Mouse (Mus musculus) left cerebral cortex, postnatal 14 days (tissue): ENCODE measurements around the gene Scn1a. TPM values are rescaled to one million over a fixed set of nuclear protein-coding genes. Genes with fewer than 3 reads are reported as not detected.
A peak's percentile ranks its signal among the peaks of the same experiment; 100 is the strongest.

Experiments used
- DNase-seq, 2 experiments: peaks; one replicate each; pipeline ENCODE4 v3.0.0; 2021 to 2022; ENCODE audit warnings: low spot score in 2 of 2, mixed read lengths in 1 of 2
- intact Hi-C: fragments of 180-260 bp; cut with DNase I; formaldehyde crosslinking; loops from one replicate; pipeline ENCODE4 v1.15.1; 2025
- long read RNA-seq, 2 experiments: library from polyadenylated mRNA; stranded (forward); transcript quantifications; one replicate each; pipeline ENCODE4 v2.0.0; 2021
- total RNA-seq, 2 experiments: library from RNA; stranded (reverse); gene quantifications; 2 replicates each; pipeline ENCODE4 v1.2.3; 2021

Gene Scn1a
- total RNA-seq: 10 to 100 TPM; 82.5 to 89.0 TPM
- long read RNA-seq, experiment 1, full-length matches to known transcripts: 1 of 9 reads
- long read RNA-seq, experiment 1, partial matches to known transcripts: 7 of 9 reads
- long read RNA-seq, experiment 1, other reads (novel, unspliced or antisense): 1 of 9 reads
- long read RNA-seq, experiment 2, partial matches to known transcripts: 2 of 8 reads
- long read RNA-seq, experiment 2, other reads (novel, unspliced or antisense): 6 of 8 reads

GRCm38 (mm10) chr2:66440711-66441110 is at the start of gene Scn1a:
Scn1a (minus strand) TSS chr2:66440840.
- peak; percentile 21 to 45 for DNase-seq
- intact Hi-C loops: no loop called here

GRCm38 (mm10) chr2:66478395-66478794 is 37.8 kb upstream of the Scn1a start:
- DNase-seq: no peak
- intact Hi-C loops: no loop called here

GRCm38 (mm10) chr2:66473181-66473822 is 32.7 kb upstream of the Scn1a start:
- intact Hi-C loops: loop anchor here (2.0 to 5.0 kb wide), 2 partner anchors 169 to 329 kb away; no protein-coding TSS in a partner anchor
- peak; percentile 37 to 65 for DNase-seq

GRCm38 (mm10) chr2:66465484-66465883 is 24.8 kb upstream of the Scn1a start:
- intact Hi-C loops: no loop called here
- DNase-seq: no peak

GRCm38 (mm10) chr2:66464874-66465458 is 24.3 kb upstream of the Scn1a start:
- no peak for DNase-seq
- intact Hi-C loops: no loop called here

GRCm38 (mm10) chr2:66463916-66464315 is 23.3 kb upstream of the Scn1a start:
- intact Hi-C loops: no loop called here
- no peak for DNase-seq

GRCm38 (mm10) chr2:66462458-66462857 is 21.8 kb upstream of the Scn1a start:
- DNase-seq: no peak
- intact Hi-C loops: no loop called here

GRCm38 (mm10) chr2:66439764-66440471 is 722 bp downstream of the Scn1a start:
- intact Hi-C loops: no loop called here

GRCm38 (mm10) chr2:66436286-66436685 is 4.4 kb downstream of the Scn1a start:
- DNase-seq: no peak
- intact Hi-C loops: no loop called here

More at GRCm38 (mm10) chr2:66439764-66440471, 722 bp downstream of the Scn1a start:
- peak; percentile 18 to 32 for DNase-seq

GRCm38 (mm10) chr2:66409740-66410290 is 30.8 kb downstream of the Scn1a start:
- peak; percentile 77 to 82 for DNase-seq
- intact Hi-C loops: loop anchor here (2.0 kb wide), 2 partner anchors 73 to 153 kb away; partner anchors contain the start of gene Ttc21b

GRCm38 (mm10) chr2:66408899-66409739 is 31.5 kb downstream of the Scn1a start:
- intact Hi-C loops: loop anchor here (2.0 kb wide), 2 partner anchors 72 to 152 kb away; partner anchors contain the start of gene Ttc21b
- DNase-seq: peak; percentile 41 to 64

GRCm38 (mm10) chr2:66408456-66408855 is 32.2 kb downstream of the Scn1a start:
- intact Hi-C loops: loop anchor here (2.0 kb wide), 2 partner anchors 72 to 152 kb away; partner anchors contain the start of gene Ttc21b
- peak; percentile 24 to 39 for DNase-seq

- intact Hi-C loops: no loop called here
Observed at GRCm38 (mm10) chr2:66392586-66392985, 48.1 kb downstream of the Scn1a start.

GRCm38 (mm10) chr2:66367957-66368356 is 72.7 kb downstream of the Scn1a start:
- DNase-seq: no peak
- intact Hi-C loops: no loop called here

More at GRCm38 (mm10) chr2:66392586-66392985, 48.1 kb downstream of the Scn1a start:
- DNase-seq: no peak

GRCm38 (mm10) chr2:66350590-66350989 is 90.0 kb downstream of the Scn1a start:
- DNase-seq: no peak
- intact Hi-C loops: no loop called here

GRCm38 (mm10) chr2:66346622-66347021 is 94.0 kb downstream of the Scn1a start:
- intact Hi-C loops: no loop called here
- DNase-seq: no peak

GRCm38 (mm10) chr2:66346181-66346580 is 94.5 kb downstream of the Scn1a start:
- intact Hi-C loops: no loop called here
- peak in 1 of 2 experiments; percentile 35 for DNase-seq

GRCm38 (mm10) chr2:66337406-66337805 is 103.2 kb downstream of the Scn1a start:
- no peak for DNase-seq
- intact Hi-C loops: loop anchor here (2.0 kb wide), 1 partner anchor 71 kb away; no protein-coding TSS in a partner anchor
